Comparison of ENCODE assay signal across 16 mouse cellular contexts in the genomic region with DNA sequence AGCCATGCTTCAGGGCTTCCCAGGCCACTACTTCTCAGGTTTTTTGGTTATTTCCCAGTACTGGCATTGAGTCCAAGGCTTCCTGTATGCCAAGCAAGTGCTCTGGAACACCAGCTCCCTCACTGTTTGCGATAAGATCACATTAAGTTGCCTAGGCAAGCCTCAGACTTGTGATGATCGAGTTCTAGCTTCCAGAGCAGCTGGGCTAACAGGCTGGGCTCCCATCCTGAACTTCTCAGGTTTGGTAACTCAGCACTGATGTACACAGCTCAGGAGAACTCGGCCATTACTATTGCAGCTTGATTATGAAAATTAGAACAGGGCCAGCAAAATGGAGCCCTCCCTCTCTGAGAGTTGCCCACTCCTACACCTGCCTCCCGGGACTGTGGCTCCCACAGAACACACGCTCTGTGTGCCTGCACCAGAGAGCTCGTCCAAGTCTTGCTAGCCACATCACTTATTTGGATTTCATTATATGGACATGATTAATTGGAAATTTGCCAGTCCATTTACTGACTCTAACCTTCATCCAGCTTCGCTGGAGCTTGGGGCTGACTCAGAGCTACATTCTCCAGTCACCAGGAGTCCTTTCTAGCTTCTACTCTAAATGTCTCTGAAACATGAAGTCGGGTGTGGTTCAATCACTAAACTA. TPM values are rescaled to one million over a fixed set of nuclear protein-coding genes. Genes with fewer than 3 reads are reported as not detected.
DNase-seq lines count a peak whose midpoint lies in the region; ATAC-seq lines count a peak whose summit lies in the region.
"Had no signal": no experiment of that assay in that cellular context is flagged by ENCODE, and none has a peak within 500 bp of the region (broad histone marks: within the 10 kb centered on the region; RNA-seq: fewer than 3 reads in every experiment).

No protein-coding gene starts in this region.

- H3K9ac ChIP-seq in heart, embryonic 16.5 days (ENCODE audit: low read length), result no peak overlapping the region
- no peak overlapping the region for H3K9ac ChIP-seq in midbrain, embryonic 14.5 days (replicated peaks; ENCODE audit: low read length)
- no peak overlapping the region for H3K9ac ChIP-seq in midbrain, embryonic 15.5 days
- H3K9ac ChIP-seq: neural tube, embryonic 13.5 days had no signal

- intact Hi-C loops in gastrocnemius, postnatal 14 days (cut with DNase I; ENCODE audit: low total_unique reads), result no loop called here

- H3K9me3 ChIP-seq in heart, embryonic 16.5 days (replicated peaks; ENCODE audit: control insufficient read depth, low read length), result no peaks in the 10 kb centered on the region
- no peaks in the 10 kb centered on the region for H3K9me3 ChIP-seq in midbrain, embryonic 14.5 days (ENCODE audit: control insufficient read depth, low read length)
- H3K9me3 ChIP-seq in midbrain, embryonic 15.5 days, result no peaks in the 10 kb centered on the region
- H3K9me3 ChIP-seq: G1E; megakaryocyte, embryonic 14.5 days; neural tube, embryonic 13.5 days had no signal

- no peaks in the 10 kb centered on the region for H3K36me3 ChIP-seq in heart, embryonic 16.5 days (ENCODE audit: control insufficient read depth, insufficient read depth)
- H3K36me3 ChIP-seq in midbrain, embryonic 14.5 days (ENCODE audit: control insufficient read depth, insufficient read depth, low read length), result no peaks in the 10 kb centered on the region
- H3K36me3 ChIP-seq in midbrain, embryonic 15.5 days (replicated peaks), result no peaks in the 10 kb centered on the region
- H3K36me3 ChIP-seq: neural tube, embryonic 13.5 days had no signal

- no peak overlapping the region for H3K4me3 ChIP-seq in heart, embryonic 16.5 days (ENCODE audit: low read length)
- no peak overlapping the region for H3K4me3 ChIP-seq in midbrain, embryonic 14.5 days (replicated peaks; ENCODE audit: low read depth, low read length)
- H3K4me3 ChIP-seq in midbrain, embryonic 15.5 days, result no peak overlapping the region
- H3K4me3 ChIP-seq: megakaryocyte, embryonic 14.5 days; neural tube, embryonic 13.5 days had no signal

- peak; percentile 28; the same call in 1 of the 2 replicates for ATAC-seq in heart, embryonic 16.5 days (replicated peaks; ENCODE audit: extremely low read depth, insufficient read depth, low FRiP score)
- ATAC-seq in midbrain, embryonic 14.5 days (ENCODE audit: low FRiP score, low TSS enrichment), result no peak
- ATAC-seq in midbrain, embryonic 15.5 days (replicated peaks), result no peak; the same call in 1 of the 2 replicates

- peaks cover 14% of the 10 kb centered on the region for H3K4me1 ChIP-seq in heart, embryonic 16.5 days (ENCODE audit: control insufficient read depth, insufficient read depth, low read length)
- no peaks in the 10 kb centered on the region for H3K4me1 ChIP-seq in midbrain, embryonic 14.5 days (ENCODE audit: control insufficient read depth, insufficient read depth, low read length)
- H3K4me1 ChIP-seq in midbrain, embryonic 15.5 days, result 0 out of 2 replicates have a peak, but pooled peaks cover 6% of the 10 kb centered on the region

- peak; percentile 45 to 81 for DNase-seq in adrenal gland, adult (ENCODE audit: inconsistent age in 2 of 2, low spot score in 1 of 2)
- no peak for DNase-seq in adrenal gland, adult 8-10 months
- no peak for DNase-seq in heart, adult 9 months (ENCODE audit: low spot score in 2 of 2)
- no peak for DNase-seq in midbrain, embryonic 14.5 days
- DNase-seq in embryo, embryonic 10 days (ENCODE audit: low spot score), result no peak
- DNase-seq in gastrocnemius, postnatal 14 days, result no peak
- DNase-seq: heart, adult 18-20 months; heart, postnatal 4 days; kidney, postnatal 25 days; lung, adult 18-20 months; right cerebral cortex, postnatal 25 days had no signal

- no peak overlapping the region for H3K27ac ChIP-seq in heart, embryonic 16.5 days (ENCODE audit: low read length)
- 0 out of 2 replicates have a peak overlapping the region, but pooled peaks have one; percentile 8 for H3K27ac ChIP-seq in midbrain, embryonic 14.5 days (replicated peaks; ENCODE audit: low read depth, low read length)
- H3K27ac ChIP-seq in midbrain, embryonic 15.5 days, result no peak overlapping the region
- H3K27ac ChIP-seq: neural tube, embryonic 13.5 days had no signal

- no peaks in the 10 kb centered on the region for H3K27me3 ChIP-seq in heart, embryonic 16.5 days (ENCODE audit: control insufficient read depth, insufficient read depth, low read length)
- no peaks in the 10 kb centered on the region for H3K27me3 ChIP-seq in midbrain, embryonic 14.5 days (ENCODE audit: control insufficient read depth, insufficient read depth, low read length)
- no peaks in the 10 kb centered on the region for H3K27me3 ChIP-seq in midbrain, embryonic 15.5 days (replicated peaks)
- H3K27me3 ChIP-seq: megakaryocyte, embryonic 14.5 days; neural tube, embryonic 13.5 days had no signal

- no peak overlapping the region for H3K4me2 ChIP-seq in heart, embryonic 16.5 days (ENCODE audit: low read depth, low read length)
- no peak overlapping the region for H3K4me2 ChIP-seq in midbrain, embryonic 14.5 days (ENCODE audit: low read length)
- no peak overlapping the region for H3K4me2 ChIP-seq in midbrain, embryonic 15.5 days
- H3K4me2 ChIP-seq: neural tube, embryonic 13.5 days had no signal

- 54% methylated on average over 8 of the region's 8 CpGs for WGBS in heart, embryonic 16.5 days
- 73% methylated on average over 8 of the region's 8 CpGs for WGBS in midbrain, embryonic 14.5 days
- 74% methylated on average over 8 of the region's 8 CpGs for WGBS in midbrain, embryonic 15.5 days

RNA-seq across cellular contexts. Expression of a gene that starts 14.5 kb away (rescaled TPM):
- 10 to 100 TPM; 50.4 to 77.4 (median 56.5) TPM for total RNA-seq in adrenal gland, adult 8-10 months (2022)
- 3.1 and 3.3 TPM in 2 replicates for polyA plus RNA-seq in heart, embryonic 16.5 days (2015; fragmentation: Nextera tagmentation; extraction: Ambion mirVana)
- polyA plus RNA-seq in midbrain, embryonic 14.5 days (2014; fragmentation: Nextera tagmentation; extraction: Ambion mirVana), result 8.8 and 11.6 TPM in 2 replicates
- 6.3 and 6.6 TPM in 2 replicates for polyA plus RNA-seq in midbrain, embryonic 15.5 days (2015; fragmentation: Nextera tagmentation; extraction: Ambion mirVana)
- total RNA-seq in gastrocnemius, postnatal 14 days (2021), result 1 to 10 TPM; 8.1 to 9.6 TPM

Comparison
In these comparisons a context has a peak if more than half of its experiments do, and no peak if none do; other contexts are left out.
1. DNase-seq: peak in adrenal gland, adult (2 of 2); none in adrenal gland, adult 8-10 months (single experiment), heart, adult 9 months (0 of 2), midbrain, embryonic 14.5 days (single experiment), embryo, embryonic 10 days (single experiment) and gastrocnemius, postnatal 14 days (single experiment).